Mouse (Mus musculus): ENCODE measurements around the gene Mettl25.

Mettl25 gene

DNA sequence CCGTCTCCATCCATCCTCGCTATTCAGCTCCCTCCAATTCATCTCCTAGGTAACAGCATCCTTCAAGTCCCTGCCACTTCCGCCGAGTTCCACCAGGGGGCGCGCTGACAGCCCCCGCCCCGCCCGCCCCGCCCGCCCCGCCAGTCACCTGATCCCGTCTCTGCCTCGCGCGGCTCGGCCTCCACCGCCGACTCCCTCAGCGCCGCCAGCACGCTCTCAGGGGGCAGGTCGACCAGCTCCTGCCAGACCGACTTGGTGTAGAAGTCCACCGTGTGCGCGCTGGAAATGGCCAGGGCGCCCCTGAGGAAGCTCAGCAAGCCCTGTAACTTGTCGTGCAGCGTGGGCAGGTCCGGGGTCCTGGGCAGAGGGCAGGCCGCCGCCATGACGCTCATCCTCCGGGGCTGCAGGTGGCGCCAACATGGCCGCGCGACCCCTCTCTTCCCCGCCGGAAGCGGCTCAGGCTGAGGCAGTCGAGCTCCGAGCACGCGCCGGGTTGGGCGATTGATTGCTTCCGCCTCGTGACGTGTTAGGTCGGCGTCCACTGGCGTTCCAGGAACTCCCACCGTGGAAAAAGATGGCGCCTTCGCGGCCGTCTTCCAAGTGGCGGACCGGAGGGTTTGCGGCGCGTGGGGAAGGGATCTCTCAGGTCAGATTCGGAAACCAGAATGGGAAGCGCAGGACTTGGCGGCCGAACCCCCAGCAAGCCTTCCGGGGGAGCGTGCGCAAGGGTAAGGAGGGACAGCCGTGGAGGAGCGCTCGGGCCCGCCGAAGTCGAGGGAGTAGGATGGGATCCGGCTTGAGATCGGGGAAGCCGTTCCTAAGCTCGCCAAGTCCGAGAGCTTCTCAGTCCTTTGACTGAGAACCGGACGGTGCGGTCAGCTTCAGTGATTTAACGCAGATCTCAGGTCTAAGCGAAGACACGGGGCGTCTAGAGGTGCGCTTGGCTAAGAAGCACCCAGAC is at the start of gene Mettl25, which contains the start of gene Ccdc59:
Mettl25 (minus strand) TSS at position 453 of the 961 bp plus-strand sequence.
Ccdc59 (plus strand) TSS at position 140 of the 961 bp plus-strand sequence.
- peak; percentile 94 for DNase-seq

DNA sequence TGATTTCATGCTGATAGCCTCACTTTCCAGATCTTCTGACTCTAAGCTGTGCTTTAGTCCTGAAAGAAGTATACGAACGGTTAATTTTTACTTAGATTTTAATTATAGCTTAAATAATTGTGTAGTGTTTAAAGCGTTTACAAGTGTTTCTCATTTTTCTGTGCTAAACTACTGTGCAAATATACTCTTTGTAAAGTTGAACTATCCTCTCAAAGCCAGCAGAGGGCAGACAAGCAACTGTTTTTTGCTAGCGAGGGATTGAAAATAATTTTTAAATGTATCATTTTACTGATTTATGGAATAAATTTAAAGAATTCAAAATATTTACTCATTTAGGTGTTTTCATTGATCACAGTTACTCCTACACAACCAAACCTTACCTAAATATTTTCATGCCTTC is 26.1 kb upstream of the Mettl25 start:
- no peak for DNase-seq

DNA sequence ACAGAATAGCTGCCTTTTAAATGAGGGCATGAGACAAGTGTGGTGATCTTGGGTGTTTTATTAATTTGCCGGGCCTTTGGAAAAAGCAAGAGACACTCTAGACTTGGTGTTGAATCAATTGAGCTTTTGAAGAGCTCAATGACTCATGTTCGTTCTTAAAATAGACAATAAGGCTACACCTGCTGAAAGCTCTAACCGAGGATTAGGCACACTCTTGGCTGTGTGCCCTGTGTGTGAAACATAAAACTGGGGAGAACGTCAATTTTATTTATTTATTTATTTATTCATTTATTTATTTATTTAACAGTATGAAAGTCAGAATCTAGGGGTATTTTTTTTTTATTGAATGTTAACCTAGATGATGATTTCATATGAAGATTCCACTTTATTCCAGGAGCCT is 10.0 kb upstream of the Mettl25 start:
- DNase-seq, result no peak

DNA sequence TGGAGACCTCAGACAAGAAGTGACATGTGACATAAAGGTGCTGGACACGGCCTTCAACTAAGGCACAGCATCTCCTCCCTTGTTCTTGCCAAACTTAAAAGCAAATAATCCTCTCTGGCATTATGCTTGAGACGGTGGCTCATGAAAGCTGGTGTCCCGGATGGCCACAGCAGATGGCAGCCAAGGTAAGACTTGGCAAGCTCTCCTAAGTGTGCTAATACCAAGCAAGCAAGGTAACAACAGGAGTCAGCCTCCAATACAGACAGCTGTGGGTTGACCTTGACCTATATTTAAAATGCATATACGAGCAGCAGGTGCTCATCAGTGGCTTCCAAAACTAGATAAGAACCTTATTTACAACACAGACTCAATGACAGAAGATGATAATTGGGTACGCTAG is 9.1 kb upstream of the Mettl25 start:
- no peak for DNase-seq

DNA sequence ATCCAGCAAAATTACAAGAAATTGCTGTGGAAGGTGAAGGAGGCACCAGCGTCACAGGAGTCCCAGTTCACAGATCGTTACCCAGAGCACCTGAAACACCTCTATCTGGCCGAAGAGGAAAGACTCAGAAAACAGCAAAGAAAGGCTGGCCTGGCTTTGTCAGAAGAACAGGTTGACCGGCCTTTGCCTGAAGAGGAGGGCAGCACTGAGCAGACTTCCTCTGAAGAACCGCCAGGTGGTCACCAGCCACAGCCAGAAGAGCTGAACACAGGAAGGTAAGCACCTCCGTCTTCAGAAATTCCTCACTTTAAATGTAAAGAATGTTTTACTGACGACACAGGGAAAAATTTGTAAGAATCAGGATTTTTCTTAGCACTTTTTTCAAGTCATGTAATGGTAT is 1.4 kb upstream of the Mettl25 start:
- no peak for DNase-seq

DNA sequence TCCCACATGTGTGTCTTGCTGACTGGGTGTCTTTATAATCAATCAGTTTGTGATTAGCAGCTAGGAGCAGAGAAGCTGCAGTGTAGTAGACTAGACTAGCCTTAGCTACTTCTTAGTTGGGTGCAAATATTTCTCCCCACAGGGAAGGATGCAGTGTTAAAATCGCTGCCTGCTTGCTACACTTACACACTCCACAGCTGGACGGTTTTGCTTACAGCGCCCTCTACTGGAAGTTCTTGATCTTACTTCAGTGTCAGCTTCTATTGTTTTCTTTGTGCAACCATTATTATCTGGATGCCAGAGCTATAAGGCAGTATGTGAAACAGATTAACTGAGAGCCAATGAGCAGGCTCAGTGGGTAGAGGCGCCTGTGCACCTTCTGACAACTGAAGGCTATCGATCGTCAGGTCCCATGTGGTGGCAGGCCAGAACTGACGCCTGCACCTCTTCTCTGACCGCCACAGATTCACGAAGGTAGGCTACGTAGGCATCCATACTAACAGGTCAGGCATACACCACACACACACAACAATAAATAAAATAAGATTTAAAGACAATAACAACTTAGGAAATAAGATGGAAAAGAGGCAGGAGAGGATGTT is 6.5 kb downstream of the Mettl25 start:
- no peak for DNase-seq

DNA sequence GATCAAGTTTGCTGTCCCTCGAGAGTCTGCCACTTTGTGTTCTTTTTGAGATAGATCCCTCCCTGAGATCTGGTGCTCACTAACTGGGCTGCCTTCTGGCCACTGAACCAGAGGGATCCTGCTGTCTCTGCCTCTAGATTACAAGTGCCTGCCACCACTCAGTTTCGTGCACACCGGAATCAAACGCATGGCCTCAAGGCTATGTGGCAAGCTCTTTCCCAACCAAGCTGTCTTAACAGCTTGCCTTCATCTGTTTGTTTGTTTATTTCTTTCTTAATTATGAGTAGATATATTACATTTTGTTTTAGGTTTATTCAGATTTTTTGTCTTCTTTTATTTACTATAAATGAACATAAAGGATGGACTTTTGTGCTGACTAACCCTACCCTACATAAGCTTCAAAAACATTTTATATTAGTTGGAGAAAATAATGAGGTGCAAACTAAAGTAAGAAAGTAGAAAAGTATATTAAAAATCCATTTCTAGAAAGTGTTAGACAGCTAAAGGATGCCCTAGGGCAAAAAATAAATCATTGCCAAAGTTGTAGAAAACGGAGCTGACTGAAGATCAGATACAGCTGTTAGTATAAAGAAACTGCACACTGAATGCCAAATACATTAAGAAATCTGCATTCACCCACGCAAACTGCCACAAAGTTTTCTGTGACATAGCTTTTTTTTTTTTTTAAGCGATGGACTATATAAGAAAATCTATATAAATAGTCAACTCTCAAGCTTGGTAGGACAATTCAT is 34.7 kb downstream of the Mettl25 start:
- DNase-seq, result no peak

DNA sequence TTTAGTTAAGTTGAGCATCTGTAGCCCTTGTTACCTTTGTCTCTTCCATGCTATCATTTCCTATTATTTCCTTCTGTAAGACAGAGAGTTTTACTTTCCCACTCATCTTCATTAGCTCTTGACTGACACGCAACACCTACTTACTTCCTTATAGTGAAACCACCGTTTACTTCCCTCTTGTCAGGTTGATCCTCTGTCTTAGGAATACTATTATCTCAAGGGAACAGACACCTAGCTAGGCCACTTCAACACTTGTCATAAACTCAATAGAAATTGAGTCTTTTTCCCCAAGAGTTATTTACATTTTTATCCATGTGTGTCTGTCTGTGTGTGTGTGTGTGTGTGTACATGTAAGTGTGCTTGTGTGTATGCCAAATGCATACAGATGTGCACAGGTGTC is 37.7 kb downstream of the Mettl25 start:
- no peak for DNase-seq

DNA sequence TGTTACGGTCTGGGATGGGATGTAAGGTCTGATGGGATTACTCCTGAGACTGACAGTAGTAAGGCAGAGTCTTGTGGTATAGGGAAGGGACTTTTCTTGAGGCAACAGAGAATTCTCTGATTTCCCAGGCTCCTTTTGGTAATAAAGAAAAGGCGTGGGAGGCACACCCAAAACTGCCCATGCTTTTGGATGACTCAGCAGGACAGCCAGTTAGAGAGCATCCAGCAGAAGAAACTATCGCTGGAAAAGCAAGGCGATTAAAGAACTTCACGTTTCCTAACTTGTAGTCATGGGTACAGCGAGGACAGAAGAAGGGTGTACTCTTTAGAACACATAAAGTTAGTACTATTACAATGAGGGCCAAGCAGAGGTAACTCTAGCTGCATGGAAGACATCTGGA is 39.0 kb downstream of the Mettl25 start:
- DNase-seq, result no peak

DNA sequence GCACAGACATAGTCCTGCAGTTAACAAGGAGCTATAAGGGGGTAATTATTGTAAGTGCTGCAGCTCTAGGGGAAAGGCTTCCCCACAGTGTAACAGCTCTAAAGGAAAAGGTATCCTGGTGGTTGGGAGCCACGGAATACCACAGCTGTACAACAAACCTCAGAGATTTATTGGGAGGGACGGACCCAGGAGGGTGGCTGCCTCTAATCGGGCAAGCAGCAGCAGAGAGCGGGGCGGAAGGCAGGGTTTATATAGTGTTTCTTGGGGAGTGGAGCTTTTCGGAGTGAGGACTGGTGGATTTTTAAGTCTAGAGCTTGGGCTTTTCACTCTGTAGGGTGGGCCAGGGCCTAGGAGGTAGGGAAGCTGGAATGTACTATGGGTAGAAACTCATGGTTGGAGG is 40.0 kb downstream of the Mettl25 start:
- no peak for DNase-seq

DNA sequence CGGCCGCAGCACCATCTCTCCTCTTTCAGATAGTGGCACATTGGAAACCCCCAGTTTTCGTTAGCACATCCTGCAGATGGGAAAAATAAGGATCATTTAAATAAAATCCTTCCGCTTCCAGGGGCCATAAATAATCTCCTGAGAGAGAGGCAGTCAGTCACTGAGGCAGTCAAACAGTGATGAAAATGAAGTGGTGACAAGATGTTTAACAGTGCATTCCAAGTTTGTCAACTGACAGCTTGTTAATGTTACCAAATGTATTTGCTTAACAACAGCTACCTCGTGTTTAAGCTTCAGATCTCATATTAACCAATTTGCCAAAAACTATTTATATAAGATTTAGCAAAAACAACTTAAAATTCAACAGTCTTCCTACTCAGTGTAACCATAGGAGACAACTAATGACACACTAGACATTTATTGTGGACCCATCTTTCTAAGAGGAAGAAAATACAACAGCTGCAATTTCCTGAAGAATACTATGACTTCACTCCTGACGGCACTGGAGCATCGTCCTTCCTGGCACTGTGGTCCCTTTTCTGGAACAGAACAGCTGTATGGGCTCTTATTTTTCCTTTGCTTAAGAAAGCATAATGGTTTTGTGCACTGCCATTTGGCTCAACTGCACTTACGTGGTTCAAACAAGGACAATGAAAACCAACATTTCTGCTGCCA is 43.8 kb downstream of the Mettl25 start:
- DNase-seq, result no peak

DNA sequence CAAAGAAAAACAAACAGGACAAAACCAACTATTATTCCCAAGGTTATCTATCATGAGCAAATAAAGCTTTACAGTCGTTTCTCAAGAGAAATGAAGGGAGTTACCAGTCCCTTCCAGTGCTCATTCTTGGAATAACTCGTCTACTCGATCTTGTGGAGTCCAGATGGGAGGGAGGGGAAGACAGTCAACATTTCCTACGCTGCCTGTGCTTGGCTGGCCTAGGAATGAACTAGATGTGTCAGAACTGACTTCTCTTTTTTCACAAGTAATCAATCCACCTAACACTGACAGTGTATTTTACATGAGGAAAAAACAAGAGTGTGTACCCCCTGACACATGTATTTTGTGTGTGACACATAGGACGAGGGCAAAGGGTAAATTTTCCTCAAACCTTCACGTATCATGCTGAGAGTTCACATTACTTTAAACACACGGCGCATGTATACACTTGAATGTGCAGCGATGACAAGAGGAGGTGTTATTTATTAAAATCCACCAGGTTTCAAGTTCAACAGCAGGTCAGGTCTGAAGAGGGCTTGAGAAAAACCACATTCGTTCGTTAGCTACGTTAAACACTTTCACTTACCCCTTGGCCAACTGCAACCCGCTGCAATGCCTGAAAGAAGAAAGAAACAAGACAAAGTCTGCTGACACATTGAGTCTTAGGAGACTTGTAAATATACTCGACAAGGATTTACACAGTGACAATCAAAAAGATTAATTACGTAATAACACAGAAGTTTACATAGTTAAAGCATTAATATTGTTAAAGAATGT is 47.2 kb downstream of the Mettl25 start:
- DNase-seq, result no peak

DNA sequence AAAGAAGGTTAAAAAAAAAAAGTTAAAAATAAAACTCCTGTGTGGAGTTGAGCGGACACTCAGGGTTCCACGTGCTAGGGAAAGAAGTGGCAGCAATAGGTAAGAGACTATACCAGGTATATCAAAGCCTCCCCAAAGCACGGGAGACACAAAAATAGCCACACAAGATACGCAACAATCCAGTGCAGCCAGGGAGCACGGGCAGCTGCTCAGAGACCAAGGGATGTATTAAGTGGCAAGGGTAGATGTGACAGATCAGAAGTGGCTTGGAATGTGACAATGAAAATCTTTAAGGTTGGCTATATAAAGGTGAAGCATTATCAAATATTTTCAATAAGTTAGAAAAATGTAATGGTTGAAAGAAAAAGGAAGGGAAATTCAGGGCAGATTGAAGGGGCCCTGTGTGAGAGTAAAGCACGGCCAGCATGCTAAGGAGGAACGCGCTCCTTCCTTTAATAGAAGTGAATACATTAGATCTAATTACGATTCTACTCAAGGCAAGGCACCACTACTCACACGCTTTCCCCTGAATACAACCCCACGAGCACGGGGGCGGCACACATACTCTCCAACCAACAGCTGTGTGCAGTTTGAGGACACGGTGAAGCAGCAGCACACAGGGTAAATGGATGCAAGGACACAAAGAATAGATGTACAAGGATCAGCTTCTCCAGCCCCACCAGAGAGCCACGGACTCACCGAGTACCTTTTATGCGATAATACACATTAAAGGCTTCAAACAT is 52.3 kb downstream of the Mettl25 start:
- no peak for DNase-seq

DNA sequence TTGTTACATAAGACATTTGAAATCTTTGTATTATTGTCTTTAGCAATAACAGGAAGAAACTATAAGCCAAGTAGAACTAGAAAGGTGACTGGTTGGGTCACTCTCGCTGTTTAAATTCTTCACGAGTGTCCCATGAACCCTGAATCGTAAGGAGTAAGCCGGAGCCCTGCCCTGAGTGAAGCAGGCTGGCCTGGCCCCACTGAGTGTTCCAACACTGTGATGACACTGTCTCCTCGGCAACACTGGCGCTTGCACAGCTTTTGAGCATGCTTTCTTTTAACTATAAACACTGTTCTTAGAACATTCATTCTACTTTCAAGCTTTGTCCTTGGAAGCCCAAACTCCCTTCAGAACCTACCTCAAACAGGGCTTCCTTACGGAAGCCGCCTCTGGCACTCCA is 57.4 kb downstream of the Mettl25 start:
- no peak for DNase-seq

DNA sequence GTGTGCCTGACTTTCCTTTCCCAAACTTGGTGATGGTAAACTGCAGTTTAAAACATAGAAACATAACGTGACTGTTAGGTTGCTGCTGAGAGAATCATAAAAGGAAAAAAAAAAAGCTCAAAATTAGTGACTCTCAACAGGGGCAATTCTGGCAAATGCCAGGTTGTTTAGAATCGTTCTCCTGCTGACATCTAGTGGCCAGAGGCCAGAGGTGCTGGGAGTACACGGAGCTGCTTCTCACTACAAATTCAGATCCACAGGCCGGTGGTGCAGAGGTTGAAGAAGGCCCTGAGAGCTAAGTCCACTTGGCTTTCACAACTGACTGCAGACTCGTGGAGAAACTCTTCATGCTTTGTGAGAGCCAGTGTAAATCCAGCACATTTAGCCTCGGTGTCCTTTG is 66.8 kb downstream of the Mettl25 start:
- DNase-seq, result peak; percentile 56

DNA sequence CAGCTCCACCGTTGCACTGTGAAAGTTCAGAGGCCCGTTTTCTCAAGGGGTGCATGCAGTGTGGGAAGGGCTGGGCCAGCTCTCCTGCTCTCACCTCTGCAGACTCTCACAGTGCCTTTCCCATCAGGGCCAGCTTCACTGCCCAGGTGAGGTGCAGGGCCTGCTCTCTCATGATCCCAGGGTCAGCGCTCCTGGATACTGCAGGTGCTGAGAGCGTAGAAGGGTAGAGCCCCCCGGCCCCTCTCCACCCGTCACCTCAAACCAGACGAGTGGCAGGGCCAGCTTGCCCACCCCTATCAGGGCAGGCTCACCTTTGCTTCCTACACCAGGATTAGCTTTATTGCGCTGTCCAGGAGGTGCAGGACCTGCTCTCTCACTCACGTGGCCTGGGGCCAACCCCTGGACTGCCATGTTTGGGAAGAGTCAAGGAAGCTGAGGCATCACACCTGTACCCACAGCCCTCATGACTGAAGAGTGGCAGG is 68.3 kb downstream of the Mettl25 start:
- no peak for DNase-seq

DNA sequence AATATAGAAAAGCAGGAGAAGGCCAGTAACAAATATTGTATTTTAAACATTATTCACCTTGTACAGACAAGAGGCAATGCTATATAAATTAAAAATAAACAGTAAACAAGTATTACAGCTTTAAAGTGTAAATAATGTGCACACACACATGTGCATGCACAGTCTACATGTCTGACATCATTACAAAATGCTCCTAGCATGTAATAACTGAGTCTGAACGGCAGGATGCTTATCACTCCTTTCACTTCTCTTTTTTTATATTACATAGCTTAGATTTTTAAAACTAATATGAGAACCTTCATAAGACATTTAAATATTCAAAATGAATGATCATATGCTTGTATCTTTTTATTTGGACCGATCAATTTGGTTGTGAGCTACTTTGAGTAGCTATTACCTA is 77.2 kb downstream of the Mettl25 start:
- no peak for DNase-seq

DNA sequence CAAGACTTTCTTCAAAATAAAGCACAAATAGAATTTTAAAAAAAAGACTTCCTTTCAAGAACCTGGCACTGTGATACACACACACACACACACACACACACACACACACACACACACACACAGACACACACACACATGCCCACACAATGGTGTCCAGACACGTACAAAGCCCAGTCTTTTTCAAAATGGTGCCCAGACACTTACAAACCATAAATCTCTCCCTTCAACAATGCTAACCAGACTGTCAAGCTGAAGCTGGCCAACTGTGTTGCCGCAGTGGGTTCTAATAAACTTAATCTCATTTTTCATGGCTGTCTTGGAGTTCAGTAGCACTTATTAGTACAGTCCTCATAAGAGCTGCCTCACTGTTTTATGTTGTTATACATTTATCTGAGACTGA is 80.7 kb downstream of the Mettl25 start:
- no peak for DNase-seq

DNA sequence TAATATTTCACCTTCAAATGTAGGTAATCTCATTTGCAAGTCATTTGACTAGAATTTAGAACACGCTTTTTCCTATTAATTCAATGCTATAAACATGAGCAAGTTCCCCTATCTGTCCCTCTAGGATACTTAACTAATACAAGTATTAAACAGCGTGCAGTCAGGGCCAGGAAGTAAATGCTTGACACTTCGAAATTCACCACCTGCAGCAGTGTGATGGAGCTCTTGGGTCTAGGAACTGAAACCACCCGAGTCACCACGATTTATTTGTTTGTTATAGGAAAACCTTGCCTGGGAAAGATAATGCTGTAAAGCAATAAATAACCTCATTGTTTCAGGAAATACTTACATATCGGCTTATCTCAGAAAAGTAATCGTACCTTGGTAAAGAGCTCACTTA is 81.1 kb downstream of the Mettl25 start:
- DNase-seq, result no peak

DNA sequence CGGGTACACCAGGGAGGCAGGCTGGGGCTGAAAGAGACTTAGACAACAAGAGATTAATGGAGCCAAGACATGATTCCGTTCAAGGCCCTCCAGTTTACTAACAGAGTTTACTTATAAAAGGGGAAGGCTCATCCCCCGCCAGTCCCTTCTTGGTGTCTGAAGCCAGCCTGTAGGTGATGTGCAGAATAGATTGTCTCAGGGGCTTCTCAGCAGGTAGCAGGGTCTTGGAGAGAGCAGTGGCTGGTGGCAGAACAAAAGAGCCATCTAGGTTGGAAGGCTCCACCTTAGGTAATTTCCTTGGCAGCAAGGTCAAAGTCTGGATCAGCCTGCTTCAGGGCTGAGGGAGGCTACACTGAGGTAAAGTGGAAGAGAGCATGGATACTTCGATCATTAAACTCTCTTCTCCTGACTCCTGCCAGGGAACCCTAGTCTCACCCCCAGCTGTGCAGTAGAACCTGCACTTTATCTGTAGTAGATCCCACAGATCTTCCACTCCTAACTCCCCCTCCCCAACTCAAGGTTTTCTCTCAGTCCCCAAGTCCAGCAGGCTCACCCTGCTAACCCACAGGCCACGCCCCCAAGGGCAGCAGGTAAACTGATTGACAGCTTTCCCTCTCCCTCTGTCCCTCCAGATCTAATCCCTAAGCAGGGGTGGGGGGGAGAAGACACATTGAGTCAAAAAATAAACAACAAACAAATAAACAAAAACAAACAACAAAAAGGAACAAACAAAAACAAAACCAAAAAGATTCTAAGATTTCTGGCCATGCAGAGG is 87.2 kb downstream of the Mettl25 start:
- no peak for DNase-seq
